Mouse (Mus musculus): ENCODE measurements around the gene 4933406M09Rik.

Gene 4933406M09Rik
- long read RNA-seq, experiment 1: 0 reads
- long read RNA-seq, experiment 2: 0 reads

DNA sequence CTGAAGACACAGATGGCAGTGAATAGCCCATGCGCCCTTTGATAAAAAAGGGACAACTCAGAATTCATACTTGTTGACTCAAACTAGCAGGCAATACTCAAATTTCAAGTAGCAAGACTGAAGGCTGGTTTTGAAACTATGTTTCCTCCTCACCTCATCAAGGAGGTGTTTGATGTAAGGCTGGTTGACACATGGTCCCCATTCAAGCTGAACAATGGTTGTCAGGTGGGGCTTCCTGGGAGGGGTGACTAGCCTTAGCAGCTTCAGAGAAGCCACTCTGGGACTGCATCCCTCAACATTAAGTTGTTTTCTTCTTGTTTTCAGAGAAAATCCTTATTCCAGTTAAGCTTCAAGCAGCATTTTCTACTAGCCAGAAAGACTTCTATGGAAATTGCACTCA is at the start of gene 4933406M09Rik:
Gene 4933406M09Rik (plus strand): TSS at position 275 of the 400 bp plus-strand sequence.
- intact Hi-C loops (cut with DNase I): no loop called here

DNA sequence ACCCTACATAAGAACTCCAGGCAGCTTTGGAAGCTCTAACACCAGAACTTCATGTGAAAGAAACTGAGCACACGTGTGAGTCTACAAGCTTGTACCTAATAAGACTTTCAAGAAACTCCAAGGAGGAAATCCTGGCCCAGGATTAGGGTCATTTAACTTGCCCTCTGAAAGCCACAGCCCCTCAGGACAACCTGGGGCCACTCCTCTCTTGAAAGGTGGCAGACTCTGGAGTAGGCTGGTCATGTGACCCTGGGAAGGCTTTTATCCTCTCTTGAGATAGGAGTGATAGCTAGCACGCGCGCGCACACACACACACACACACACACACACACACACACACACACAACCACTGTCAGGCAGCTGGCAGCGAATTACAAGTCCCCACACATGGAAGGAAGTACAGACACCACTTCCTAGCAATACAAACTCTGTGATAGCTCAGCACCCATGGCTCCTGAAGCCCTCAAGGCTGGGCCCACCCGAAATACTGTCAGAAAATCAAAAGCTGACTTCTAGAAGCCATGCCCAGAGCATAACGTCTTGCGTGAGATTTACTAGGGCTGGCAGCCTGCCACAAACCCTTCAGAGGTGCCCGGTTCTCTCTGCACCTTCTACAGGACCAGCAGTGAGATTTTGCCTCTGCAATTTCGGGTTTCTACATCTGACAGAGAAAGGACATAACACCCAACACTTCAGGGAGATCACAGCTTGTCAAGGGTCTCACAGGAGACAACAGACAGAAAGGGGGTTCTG is 48.6 kb upstream of the 4933406M09Rik start:
- intact Hi-C loops (cut with DNase I): no loop called here

DNA sequence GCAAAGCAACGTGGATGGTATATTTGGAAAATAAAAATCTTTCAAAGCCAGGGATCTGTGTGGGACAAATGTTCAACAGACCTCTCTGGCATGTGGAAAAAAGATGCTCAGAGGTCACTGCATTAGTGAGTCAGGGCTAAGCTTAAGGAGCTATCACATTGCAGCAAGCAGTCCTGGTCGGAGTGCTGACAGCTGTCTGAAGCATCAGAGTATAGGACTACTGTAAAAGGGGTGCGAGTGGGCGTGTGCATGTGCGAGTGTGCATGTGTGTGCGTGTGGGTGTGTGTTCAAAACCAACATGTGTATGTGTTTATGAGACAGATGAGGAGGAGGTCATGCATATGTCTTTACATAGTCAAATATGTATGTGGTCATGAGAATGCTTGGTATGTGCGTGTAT is 46.6 kb upstream of the 4933406M09Rik start:
- intact Hi-C loops (cut with DNase I): no loop called here

DNA sequence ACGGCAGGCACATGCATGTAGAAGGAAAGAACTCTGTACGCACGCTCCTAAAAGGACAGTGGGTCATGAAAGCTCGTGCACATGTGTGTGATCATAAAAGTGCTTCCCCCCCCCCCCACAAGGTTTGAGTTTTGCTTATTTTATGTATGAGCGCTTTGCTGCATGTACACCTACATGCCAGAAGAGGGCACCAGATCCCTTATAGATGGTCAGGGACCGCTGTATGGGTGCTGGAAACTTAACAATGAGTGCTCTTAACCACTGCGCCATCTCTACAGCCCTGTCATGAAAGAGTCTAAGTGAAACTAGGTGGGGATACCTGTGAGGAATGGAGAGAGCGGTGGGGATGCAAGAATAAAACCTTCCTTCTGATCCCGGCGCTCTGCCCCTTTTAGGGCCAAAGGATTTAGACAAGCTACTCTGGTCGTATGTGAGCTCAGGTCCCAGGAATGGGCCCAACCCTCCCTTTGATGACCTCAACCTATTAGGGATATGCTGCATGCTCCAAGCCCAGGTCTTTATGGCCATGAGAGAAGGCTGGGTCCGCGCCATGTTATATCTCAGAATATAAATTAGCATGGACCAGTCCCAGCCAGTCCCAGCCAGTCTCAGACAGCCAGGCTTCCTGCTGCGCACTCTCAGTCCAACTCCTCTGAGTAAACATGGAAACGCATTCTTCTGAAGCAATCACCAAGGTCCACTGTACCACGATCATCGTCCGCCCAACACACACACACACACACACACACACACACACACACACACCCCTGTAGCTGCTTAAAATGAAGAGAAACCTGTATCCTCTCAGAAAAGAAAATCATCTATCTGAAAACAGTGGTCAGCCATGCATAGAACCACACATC is 45.8 kb upstream of the 4933406M09Rik start:
- intact Hi-C loops (cut with DNase I): no loop called here

DNA sequence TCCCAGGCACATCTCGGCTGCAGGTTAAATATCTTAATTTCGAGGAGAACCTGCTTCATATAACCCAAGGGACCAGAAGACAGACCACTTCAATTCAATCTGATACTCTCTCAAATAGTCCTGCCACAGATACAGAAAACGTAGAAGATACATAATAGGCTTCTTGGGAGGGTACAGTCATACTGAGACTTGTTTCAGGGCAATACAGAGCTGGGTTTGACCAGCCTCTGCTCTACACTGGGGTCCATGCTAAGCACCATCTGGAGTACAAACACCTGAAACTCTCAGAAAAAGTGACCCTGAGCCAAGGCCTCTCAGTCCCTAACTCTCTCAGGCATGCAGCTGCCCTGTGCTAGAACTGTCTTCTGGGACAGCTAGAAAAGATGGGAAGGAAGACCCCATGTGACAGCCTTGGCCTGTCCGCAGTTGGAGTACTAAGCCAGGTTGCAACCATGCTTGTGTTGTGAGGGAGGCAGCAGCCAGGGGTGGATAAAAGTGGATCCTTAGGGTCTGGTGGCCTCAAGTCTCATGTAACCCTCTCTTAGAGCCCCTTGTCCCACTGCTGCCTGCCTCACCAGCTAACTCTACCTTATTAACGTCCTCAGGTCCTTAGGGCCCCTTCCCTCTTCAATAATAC is 44.0 kb upstream of the 4933406M09Rik start:
- intact Hi-C loops (cut with DNase I): no loop called here

DNA sequence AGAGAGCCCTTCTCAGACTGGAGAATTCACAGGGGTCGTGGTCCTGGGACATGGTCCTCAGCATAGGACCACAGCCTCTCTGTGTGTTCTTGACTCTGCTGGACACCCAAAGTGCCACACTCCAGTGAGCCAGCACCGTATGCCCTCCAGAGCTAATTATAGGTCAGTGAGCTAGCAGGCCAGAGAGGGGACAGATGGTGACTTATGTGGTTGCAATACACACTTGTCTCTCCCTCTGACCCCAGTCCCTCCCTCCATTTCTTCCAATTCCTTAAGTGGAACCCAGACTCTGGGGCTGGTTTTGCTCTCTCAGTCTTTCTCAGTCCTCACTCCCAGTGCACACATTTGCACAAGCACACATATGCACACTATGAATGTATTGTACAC is 43.5 kb upstream of the 4933406M09Rik start:
- intact Hi-C loops (cut with DNase I): no loop called here

DNA sequence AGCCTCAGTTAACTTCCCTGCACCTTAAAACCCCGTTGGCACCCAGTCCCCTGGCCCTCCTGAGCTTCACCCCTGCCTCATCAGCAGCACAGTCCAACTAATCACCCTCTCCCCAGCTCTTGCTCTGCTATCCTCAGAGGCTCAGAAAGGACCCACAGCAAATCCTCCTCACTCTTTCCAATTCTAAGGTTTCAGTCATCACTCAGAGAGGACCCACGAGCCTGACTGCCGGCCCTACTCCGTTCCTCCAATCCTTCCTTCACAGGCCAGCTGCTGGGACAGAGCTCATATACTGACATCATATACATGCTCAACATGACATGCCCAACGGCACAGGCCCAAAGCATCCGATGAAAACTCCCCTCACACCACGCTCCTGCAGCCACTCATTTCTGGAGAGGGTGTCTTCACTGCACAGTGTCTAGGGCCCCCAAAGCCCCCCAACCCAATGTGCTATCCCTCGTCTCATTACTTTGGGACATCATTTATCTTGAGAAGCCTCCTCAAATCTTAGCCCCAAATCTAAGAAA is 42.9 kb upstream of the 4933406M09Rik start:
- intact Hi-C loops (cut with DNase I): no loop called here

DNA sequence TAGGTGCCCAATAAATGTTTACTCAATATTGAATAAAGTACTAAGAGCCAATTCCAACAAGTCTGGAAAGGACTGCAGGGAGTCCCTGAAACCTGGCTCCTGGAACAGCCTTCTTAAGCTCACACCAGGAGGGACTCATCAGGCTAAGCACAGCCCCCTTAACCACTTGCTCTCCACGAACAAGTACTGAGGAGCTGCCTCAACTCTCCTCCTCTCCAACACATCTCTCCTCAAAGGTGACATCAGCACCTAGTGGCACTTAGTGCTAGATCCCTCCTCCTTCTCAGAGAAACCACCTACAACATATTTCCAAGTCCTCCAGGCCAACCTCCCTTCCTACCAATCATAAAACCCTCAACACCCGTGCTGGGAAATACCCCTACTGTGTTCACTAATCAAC is 42.2 kb upstream of the 4933406M09Rik start:
- intact Hi-C loops (cut with DNase I): no loop called here

DNA sequence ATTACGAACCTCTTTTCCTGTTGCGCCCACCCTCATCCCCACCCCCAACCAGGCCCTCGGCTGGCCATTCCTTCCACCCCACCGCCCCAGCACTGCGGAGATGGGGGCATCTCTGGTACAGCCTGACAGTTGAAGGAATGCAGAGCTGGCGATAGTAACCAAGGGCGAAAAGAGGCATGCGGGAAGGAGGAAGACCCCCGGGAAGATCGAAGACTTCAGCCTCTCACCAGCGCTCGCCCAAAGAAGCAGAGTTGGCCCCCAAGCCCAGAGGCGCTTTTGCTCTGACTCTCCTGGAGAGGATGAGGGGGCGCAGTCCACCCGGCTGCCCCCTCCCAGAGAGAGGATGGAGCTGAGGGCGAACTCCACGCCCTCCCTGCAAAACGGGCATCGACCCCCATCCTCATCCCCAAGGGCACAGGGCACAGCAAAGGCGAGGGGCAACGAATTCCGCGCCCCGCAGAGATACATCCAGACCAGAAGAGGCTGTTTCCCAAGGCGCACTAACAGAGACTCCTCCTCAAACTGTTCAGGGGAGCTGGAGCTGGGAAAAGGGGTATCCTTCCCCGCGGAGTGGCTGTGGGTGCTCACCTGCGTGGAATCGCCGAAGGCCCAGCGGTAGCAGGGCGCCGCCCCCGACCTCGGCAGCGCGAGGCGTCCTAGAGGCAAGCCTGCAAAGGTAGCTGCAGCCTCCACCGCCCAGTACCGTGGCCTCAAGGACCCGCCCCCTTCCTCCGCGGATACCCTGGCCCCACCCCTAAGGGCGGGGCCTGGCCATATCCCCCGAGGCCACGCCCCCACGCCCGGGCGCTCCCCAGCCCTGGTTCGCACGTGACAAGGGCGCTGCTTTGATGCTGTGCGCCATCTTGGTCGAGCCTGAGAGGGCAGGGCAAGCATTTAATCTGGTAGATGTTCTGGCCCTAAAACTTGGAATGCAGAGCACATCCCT is 41.5 kb upstream of the 4933406M09Rik start:
- intact Hi-C loops (cut with DNase I): no loop called here

DNA sequence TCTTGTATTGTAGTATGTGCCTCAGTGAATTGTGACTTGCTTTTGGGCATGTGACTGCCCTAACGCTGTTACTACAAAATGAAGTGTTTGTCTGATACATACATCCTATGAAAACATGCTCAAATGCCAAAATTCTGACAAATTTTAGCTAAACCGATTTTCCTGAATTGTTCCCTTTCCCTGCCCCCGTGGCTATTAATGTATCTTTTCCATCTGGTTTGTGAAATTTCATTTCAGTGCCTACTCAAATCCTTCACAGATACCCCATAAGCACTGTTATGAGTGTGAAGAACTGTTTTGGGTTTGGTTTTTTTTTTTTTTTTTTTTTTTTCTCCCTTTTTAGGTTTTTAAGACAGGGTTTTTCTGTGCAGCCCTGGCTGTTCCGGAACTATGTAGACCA is 40.7 kb upstream of the 4933406M09Rik start:
- intact Hi-C loops (cut with DNase I): no loop called here

DNA sequence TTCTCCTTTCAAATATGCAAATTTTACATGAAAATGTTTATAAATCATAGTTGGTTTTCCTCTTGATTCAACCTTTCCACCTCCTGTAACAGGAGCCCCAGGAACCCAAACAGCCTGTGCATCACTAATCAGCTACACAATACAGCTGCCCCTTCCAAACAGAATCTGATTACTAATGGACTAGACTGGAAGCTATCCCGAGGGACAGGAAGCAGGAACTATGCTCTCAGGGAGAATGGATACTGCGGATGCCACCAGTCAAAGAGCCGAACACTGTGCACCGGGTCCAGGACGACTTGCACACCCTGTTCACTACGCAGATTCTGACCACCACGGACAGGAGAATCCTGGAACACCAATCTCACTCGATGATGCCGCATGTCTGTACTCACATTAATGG is 37.9 kb upstream of the 4933406M09Rik start:
- intact Hi-C loops (cut with DNase I): no loop called here

DNA sequence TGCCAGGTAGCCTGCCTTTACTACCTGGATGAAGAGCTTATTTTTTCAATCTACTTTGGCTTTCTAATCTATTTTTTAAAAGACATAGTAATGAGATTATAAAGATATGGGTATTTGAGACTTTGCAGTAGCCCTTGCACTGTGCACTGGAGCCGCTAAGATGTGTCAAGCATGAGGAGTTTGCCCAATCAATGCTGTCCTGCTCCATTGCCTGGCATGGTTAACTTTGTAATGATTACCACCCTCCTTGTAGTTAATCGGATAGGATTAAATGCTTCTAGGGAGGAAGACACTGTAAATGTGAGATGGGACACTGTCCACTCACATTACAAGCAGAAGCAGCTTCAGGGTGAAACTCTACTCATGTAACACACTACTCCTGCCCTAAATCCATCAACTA is 32.4 kb upstream of the 4933406M09Rik start:
- intact Hi-C loops (cut with DNase I): no loop called here

DNA sequence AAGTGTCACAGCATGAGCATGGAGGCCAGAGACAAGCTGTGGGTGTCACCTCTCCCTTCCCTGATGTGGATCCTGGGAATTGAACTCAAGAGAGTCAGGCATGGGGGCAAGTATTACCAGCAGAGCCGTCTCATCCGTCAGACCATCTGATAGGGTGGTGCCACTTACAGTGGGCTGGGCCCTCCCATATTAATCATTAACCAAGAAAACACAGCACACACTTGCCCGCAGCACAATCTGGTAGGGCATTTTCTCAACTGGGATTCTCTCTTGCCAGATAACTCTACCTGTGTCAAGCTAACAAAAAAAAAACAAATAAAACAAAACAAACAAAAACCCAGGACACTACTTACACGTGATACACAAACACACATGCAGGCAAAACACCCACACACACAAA is 28.3 kb upstream of the 4933406M09Rik start:
- intact Hi-C loops (cut with DNase I): no loop called here

DNA sequence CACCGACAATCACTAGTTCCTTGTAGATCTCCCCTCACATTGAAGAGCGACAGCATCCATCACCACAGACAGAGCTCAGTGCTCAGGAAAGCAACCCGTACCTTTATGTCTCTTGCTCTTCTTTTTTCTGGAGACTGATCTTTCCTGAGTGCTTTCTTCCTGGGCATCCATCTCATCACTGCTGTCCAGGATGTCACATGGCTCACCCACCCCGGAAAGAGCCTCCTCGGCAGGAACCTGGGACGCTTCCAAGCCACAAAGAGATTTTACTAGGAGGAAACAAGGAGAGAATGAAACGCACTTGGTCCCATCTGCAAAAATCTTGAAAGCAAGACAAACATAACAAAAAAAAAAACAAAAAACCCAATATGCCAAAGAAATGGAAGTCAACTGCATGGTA is 25.1 kb upstream of the 4933406M09Rik start:
- intact Hi-C loops (cut with DNase I): loop anchor here (5.0 to 10.0 kb wide), 2 partner anchors 97 to 244 kb away; partner anchors contain the start of gene Klhl12

DNA sequence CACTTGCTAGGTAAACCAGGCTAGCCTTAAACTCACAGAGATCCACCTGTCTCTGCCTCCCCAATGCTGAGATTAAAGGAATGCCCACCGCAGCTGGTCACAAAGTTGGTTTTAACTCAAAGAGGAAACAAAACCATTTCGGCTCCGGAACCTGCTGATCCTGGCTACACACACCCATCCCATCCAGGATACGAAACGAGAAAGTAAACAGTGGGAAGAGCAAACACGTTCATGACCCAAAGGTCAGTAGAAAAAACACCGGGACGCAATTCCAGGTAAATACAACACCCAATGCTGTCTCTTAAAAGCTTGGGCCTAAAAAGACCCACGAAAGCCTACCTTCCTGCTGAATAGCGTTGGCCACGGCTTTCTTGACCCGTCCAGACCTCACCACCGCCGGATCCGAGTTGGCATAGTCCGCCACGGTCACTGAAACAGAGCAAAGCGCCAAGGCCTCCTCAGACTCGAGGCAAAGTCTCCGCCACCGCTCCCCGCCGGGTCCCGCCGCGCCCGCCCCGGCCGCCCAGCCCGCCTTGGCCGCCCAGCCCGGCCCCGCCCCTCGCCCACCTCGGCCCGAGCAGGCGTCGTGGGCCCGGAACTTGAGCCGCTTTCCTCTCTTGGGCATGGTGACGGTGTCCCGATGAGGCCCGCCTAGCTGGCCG is 24.4 kb upstream of the 4933406M09Rik start:
- intact Hi-C loops (cut with DNase I): loop anchor here (5.0 to 10.0 kb wide), 2 partner anchors 96 to 243 kb away; partner anchors contain the start of gene Klhl12

DNA sequence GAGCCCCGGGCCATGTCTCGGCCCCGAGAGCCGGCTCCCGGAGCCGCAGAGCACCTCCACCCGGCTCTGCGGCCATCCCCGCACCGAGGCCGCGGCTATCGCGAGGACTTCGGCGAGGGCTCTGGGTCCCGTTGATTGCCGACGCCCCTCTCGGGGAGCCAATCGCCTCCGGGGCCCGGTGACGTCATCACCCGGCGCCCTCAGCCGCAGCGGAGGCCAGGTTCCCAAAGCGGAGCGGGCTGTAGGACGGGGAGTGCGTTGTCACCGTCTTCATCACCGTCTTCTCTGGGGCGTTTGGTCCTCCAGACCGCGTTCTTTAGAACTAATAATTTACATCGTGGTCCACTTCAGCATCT is 23.9 kb upstream of the 4933406M09Rik start, which contains the start of gene Tmem183a:
Gene Tmem183a (minus strand): TSS at position 123 of the 356 bp plus-strand sequence.
- intact Hi-C loops (cut with DNase I): loop anchor here (5.0 to 10.0 kb wide), 2 partner anchors 95 to 243 kb away; partner anchors contain the start of gene Klhl12

DNA sequence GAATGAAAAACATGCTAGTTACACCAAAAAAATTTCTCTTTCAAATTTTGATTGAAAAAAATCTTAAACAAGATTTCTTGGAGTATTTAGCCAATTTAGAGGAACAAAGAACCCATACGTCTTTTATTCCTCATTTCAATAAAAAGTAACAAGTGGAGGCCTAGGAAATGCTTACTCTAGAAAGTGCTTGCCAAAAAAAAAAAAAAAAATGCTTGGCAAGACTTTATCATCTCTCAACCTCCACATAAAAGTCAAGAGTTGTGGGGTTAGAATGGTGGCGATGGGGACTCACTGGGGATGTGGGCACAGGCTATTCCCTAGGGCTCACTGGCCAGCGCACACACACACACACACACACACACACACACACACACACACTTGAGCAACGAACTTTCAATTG is 22.5 kb upstream of the 4933406M09Rik start:
- intact Hi-C loops (cut with DNase I): loop anchor here (5.0 to 10.0 kb wide), 2 partner anchors 94 to 242 kb away; partner anchors contain the start of gene Klhl12

DNA sequence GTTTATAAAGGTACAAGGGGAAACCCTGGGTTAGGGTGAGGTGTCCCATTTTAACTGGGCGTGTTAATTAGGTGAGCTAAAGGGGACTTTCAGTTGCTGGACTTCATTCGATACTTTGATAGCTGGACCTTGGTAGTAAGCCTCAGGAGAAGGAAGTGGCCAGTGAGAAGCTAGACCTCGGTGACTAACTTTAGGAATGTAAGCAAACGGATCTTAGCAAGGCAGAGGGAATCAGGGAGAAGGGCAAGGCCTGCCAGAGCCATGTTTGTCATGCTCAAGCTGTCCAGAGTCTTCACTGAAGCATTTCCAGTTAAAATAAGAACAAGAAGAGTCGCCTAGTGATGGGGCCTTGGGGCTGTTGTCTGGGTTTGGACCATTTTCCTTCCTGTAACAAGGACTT is 20.2 kb upstream of the 4933406M09Rik start:
- intact Hi-C loops (cut with DNase I): loop anchor here (5.0 to 10.0 kb wide), 2 partner anchors 47 to 239 kb away; no protein-coding TSS in a partner anchor

DNA sequence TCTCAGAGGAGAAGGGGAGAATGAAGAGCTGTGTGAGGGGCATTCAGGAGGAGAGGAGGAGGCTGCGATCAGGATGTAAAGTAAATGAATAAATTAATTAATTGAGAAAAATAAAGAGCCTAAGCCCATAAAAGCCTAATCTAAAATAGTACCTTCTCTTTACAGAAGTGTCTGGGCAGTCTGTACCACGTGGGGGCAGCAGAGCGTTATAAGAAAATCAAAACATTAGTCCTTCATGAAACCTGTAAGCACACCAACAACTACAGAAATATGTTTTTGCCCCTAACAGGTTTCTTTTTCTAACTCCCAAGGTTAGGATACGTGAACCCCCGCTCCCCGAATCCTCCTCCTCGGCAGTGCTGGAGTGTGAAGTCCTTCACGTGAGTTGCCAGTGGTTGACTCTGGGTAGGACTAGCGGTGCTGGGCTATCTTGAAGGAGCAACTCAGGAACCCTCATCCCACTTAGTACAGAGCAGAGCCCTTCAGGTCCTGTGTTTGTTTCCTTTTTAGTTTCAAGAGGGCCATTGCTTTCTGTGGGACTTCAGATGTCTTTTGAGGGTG is 16.9 kb upstream of the 4933406M09Rik start:
- intact Hi-C loops (cut with DNase I): loop anchor here (5.0 to 10.0 kb wide), 2 partner anchors 43 to 236 kb away; no protein-coding TSS in a partner anchor

Data from adrenal gland (tissue).